Mouse (Mus musculus) heart, embryonic 16.5 days (tissue): ENCODE results near the gene Map7. TPM values are rescaled to one million over a fixed set of nuclear protein-coding genes. Genes with fewer than 3 reads are reported as not detected.

ENCODE experiments used
- ATAC-seq: fragments of 200-750 bp; cut with Nextera tagmentation; replicated peaks from 2 replicates; pipeline ENCODE4 v1.8.0; 2017; ENCODE audit warnings: moderate number of reproducible peaks; ENCODE audit not compliant: insufficient read depth, low FRiP score; ENCODE audit errors: extremely low read depth
- H3K27ac ChIP-seq: fragments of 300-500 bp; sonication (generic); 2 replicates; pipeline ENCODE4 v1.5.1; 2014; ENCODE audit warnings: mild to moderate bottlenecking, low read length, control low read depth, moderate library complexity
- H3K27me3 ChIP-seq: fragments of 300-500 bp; sonication (generic); 2 replicates; pipeline ENCODE4 v1.6.1; 2014; ENCODE audit warnings: low read length, mixed read lengths; ENCODE audit not compliant: control insufficient read depth, insufficient read depth
- H3K36me3 ChIP-seq: fragments of 300-500 bp; sonication (generic); 2 replicates; pipeline ENCODE4 v1.6.1; 2014; ENCODE audit not compliant: control insufficient read depth, insufficient read depth
- H3K4me1 ChIP-seq: fragments of 300-500 bp; sonication (generic); 2 replicates; pipeline ENCODE4 v1.6.1; 2014; ENCODE audit warnings: low read length, mixed read lengths; ENCODE audit not compliant: control insufficient read depth, insufficient read depth
- H3K4me2 ChIP-seq: fragments of 300-500 bp; sonication (generic); 2 replicates; pipeline ENCODE4 v1.6.1; 2014; ENCODE audit warnings: low read depth, mild to moderate bottlenecking, control low read depth, low read length
- H3K4me3 ChIP-seq: fragments of 300-500 bp; sonication (generic); 2 replicates; pipeline ENCODE4 v1.5.1; 2014; ENCODE audit warnings: mild to moderate bottlenecking, control low read depth, low read length
- H3K9ac ChIP-seq: fragments of 300-500 bp; sonication (generic); 2 replicates; pipeline ENCODE4 v1.6.1; 2014; ENCODE audit warnings: low read length, control low read depth
- H3K9me3 ChIP-seq: fragments of 300-500 bp; sonication (generic); replicated peaks from 2 replicates; pipeline ENCODE4 v1.6.1; 2016; ENCODE audit warnings: low read length; ENCODE audit not compliant: control insufficient read depth
- WGBS: fragments of 180-500 bp; shearing (Covaris S2); extraction: QIAGEN DNeasy Blood & Tissue Kit; methylation state at CpG from one replicate; pipeline ENCODE4 v1.1.7; 2014; 5-methylcytosine and 5-hydroxymethylcytosine counted together
- polyA plus RNA-seq: library from polyadenylated mRNA; unstranded; fragments of >200 nt; fragmentation: Nextera tagmentation; extraction: Ambion mirVana; gene quantifications from 2 replicates; pipeline ENCODE4 v1.2.1, GENCODE M21; 2015

Map7 gene
- polyA plus RNA-seq, 1 experiment from 2014 or later, result 7.6 TPM

- Histone ChIP-seq H3K9ac (no peak overlapping the region), H3K4me2 (no peak overlapping the region), H3K9me3 (no peaks in the 10 kb centered on the region), H3K27ac (no peak overlapping the region), H3K4me1 (peaks cover 13% of the 10 kb centered on the region), H3K4me3 (no peak overlapping the region), H3K27me3 (no peaks in the 10 kb centered on the region), H3K36me3 (no peaks in the 10 kb centered on the region)
- 83% methylated on average over 5 of the region's 5 CpGs for WGBS
- ATAC-seq, result no peak
Measured at GRCm38 (mm10) chr10:20230026-20230425, 81.8 kb downstream of the Map7 start.

GRCm38 (mm10) chr10:20233451-20233850, 85.2 kb downstream of the Map7 start:
- H3K9ac ChIP-seq, result no peak overlapping the region
- no peak overlapping the region for H3K4me3 ChIP-seq
- H3K36me3 ChIP-seq, result no peaks in the 10 kb centered on the region; the same call in 1 of the 2 replicates
- WGBS, result 75% methylated on average over 10 of the region's 10 CpGs
- no peak overlapping the region for H3K4me2 ChIP-seq
- no peak overlapping the region for H3K27ac ChIP-seq
- H3K4me1 ChIP-seq, result peaks cover 9% of the 10 kb centered on the region; the same call in 1 of the 2 replicates
- ATAC-seq, result no peak
- no peaks in the 10 kb centered on the region for H3K27me3 ChIP-seq
- no peaks in the 10 kb centered on the region; the same call in 1 of the 2 replicates for H3K9me3 ChIP-seq

- Histone ChIP-seq H3K36me3 (no peaks in the 10 kb centered on the region; the same call in 1 of the 2 replicates), H3K9ac (no peak overlapping the region), H3K27me3 (no peaks in the 10 kb centered on the region), H3K4me1 (peaks cover 9% of the 10 kb centered on the region; the same call in 1 of the 2 replicates), H3K4me2 (no peak overlapping the region), H3K4me3 (no peak overlapping the region), H3K9me3 (no peaks in the 10 kb centered on the region; the same call in 1 of the 2 replicates), H3K27ac (no peak overlapping the region)
- WGBS, result 52% methylated on average over 4 of the region's 4 CpGs
- no peak for ATAC-seq
Measured at GRCm38 (mm10) chr10:20234466-20234865, 86.2 kb downstream of the Map7 start.

GRCm38 (mm10) chr10:20235656-20236055, 87.4 kb downstream of the Map7 start:
- no peak overlapping the region for H3K27ac ChIP-seq
- no peaks in the 10 kb centered on the region; the same call in 1 of the 2 replicates for H3K9me3 ChIP-seq
- no peak for ATAC-seq
- H3K4me2 ChIP-seq, result no peak overlapping the region
- no peak overlapping the region for H3K9ac ChIP-seq
- H3K36me3 ChIP-seq, result no peaks in the 10 kb centered on the region; the same call in 1 of the 2 replicates
- no peaks in the 10 kb centered on the region for H3K27me3 ChIP-seq
- H3K4me3 ChIP-seq, result no peak overlapping the region
- 70% methylated on average over 3 of the region's 3 CpGs for WGBS
- peaks cover 3% of the 10 kb centered on the region; the same call in 1 of the 2 replicates for H3K4me1 ChIP-seq

- Histone ChIP-seq H3K4me3 (no peak overlapping the region), H3K4me1 (peaks cover 6% of the 10 kb centered on the region; the same call in 1 of the 2 replicates), H3K9ac (no peak overlapping the region), H3K36me3 (no peaks in the 10 kb centered on the region; the same call in 1 of the 2 replicates), H3K9me3 (no peaks in the 10 kb centered on the region; the same call in 1 of the 2 replicates), H3K4me2 (no peak overlapping the region), H3K27me3 (no peaks in the 10 kb centered on the region), H3K27ac (no peak overlapping the region)
- 68% methylated on average over 6 of the region's 6 CpGs for WGBS
- no peak for ATAC-seq
Measured at GRCm38 (mm10) chr10:20236241-20236640, 88.0 kb downstream of the Map7 start.

- H3K27ac ChIP-seq, result no peak overlapping the region
- ATAC-seq, result no peak
- WGBS, result 70% methylated on average over 5 of the region's 5 CpGs
Measured at GRCm38 (mm10) chr10:20238281-20238680, 90.0 kb downstream of the Map7 start.

GRCm38 (mm10) chr10:20240858-20241257, 92.6 kb downstream of the Map7 start:
- ATAC-seq, result no peak
- WGBS, result 73% methylated on average over 6 of the region's 6 CpGs

More at GRCm38 (mm10) chr10:20238281-20238680, 90.0 kb downstream of the Map7 start:
- Histone ChIP-seq H3K9me3 (no peaks in the 10 kb centered on the region; the same call in 1 of the 2 replicates), H3K36me3 (no peaks in the 10 kb centered on the region; the same call in 1 of the 2 replicates), H3K4me1 (peaks cover 6% of the 10 kb centered on the region; the same call in 1 of the 2 replicates), H3K27me3 (no peaks in the 10 kb centered on the region), H3K9ac (no peak overlapping the region), H3K4me3 (no peak overlapping the region), H3K4me2 (no peak overlapping the region)

GRCm38 (mm10) chr10:20243321-20243720, 95.0 kb downstream of the Map7 start:
- Histone ChIP-seq H3K4me1 (0 out of 2 replicates have a peak, but pooled peaks cover 2% of the 10 kb centered on the region), H3K9me3 (no peaks in the 10 kb centered on the region), H3K9ac (no peak overlapping the region), H3K27ac (no peak overlapping the region), H3K4me3 (no peak overlapping the region), H3K27me3 (no peaks in the 10 kb centered on the region), H3K4me2 (no peak overlapping the region), H3K36me3 (no peaks in the 10 kb centered on the region)
- 80% methylated on average over 7 of the region's 7 CpGs for WGBS
- no peak for ATAC-seq

More at GRCm38 (mm10) chr10:20240858-20241257, 92.6 kb downstream of the Map7 start:
- 0 out of 2 replicates have a peak, but pooled peaks cover 2% of the 10 kb centered on the region for H3K4me1 ChIP-seq
- H3K4me3 ChIP-seq, result no peak overlapping the region
- no peak overlapping the region for H3K27ac ChIP-seq
- H3K27me3 ChIP-seq, result no peaks in the 10 kb centered on the region
- no peak overlapping the region for H3K4me2 ChIP-seq
- no peaks in the 10 kb centered on the region; the same call in 1 of the 2 replicates for H3K36me3 ChIP-seq
- H3K9me3 ChIP-seq, result no peaks in the 10 kb centered on the region; the same call in 1 of the 2 replicates
- H3K9ac ChIP-seq, result no peak overlapping the region

- Histone ChIP-seq H3K27me3 (no peaks in the 10 kb centered on the region), H3K36me3 (no peaks in the 10 kb centered on the region), H3K4me3 (no peak overlapping the region), H3K4me1 (0 out of 2 replicates have a peak, but pooled peaks cover 2% of the 10 kb centered on the region), H3K9me3 (no peaks in the 10 kb centered on the region), H3K27ac (no peak overlapping the region), H3K4me2 (no peak overlapping the region), H3K9ac (no peak overlapping the region)
- ATAC-seq, result no peak
- WGBS, result 82% methylated on average over 11 of the region's 11 CpGs
Measured at GRCm38 (mm10) chr10:20245082-20245481, 96.8 kb downstream of the Map7 start.
